Mouse (Mus musculus) hindbrain, embryonic 10.5 days (tissue): ENCODE data around the gene Rbm41. TPM values are rescaled to one million over a fixed set of nuclear protein-coding genes. Genes with fewer than 3 reads are reported as not detected.

ENCODE experiments used
- DNase-seq: peaks from one replicate; pipeline ENCODE4 v3.0.0-alpha.2; 2017; ENCODE audit warnings: low spot score
- H3K27ac ChIP-seq: fragments of 300-500 bp; sonication (generic); 2 replicates; pipeline ENCODE4 v1.5.1; 2016; ENCODE audit warnings: mild to moderate bottlenecking, moderate library complexity
- H3K27me3 ChIP-seq: fragments of 300-500 bp; sonication (generic); 2 replicates; pipeline ENCODE4 v1.6.1; 2016; ENCODE audit warnings: mild to moderate bottlenecking; ENCODE audit not compliant: poor library complexity, insufficient read depth, severe bottlenecking
- H3K36me3 ChIP-seq: fragments of 300-500 bp; sonication (generic); 2 replicates; pipeline ENCODE4 v1.6.1; 2016; ENCODE audit warnings: mild to moderate bottlenecking, moderate library complexity
- H3K4me1 ChIP-seq: fragments of 300-500 bp; sonication (generic); replicated peaks from 2 replicates; pipeline ENCODE4 v1.6.1; 2016; ENCODE audit warnings: mild to moderate bottlenecking
- H3K4me3 ChIP-seq: fragments of 300-500 bp; sonication (generic); 2 replicates; pipeline ENCODE4 v1.5.1; 2016; ENCODE audit warnings: mild to moderate bottlenecking, moderate library complexity
- H3K9me3 ChIP-seq: fragments of 300-500 bp; sonication (generic); 2 replicates; pipeline ENCODE4 v1.6.1; 2016; ENCODE audit warnings: mild to moderate bottlenecking, moderate library complexity
- WGBS: fragments of 180-500 bp; shearing (Covaris S2); methylation state at CpG from one replicate; pipeline ENCODE4 v1.1.7; 2016; 5-methylcytosine and 5-hydroxymethylcytosine counted together
- polyA plus RNA-seq: library from polyadenylated mRNA; unstranded; fragments of >200 nt; fragmentation: Nextera tagmentation; extraction: Ambion mirVana; gene quantifications from 2 replicates; pipeline ENCODE4 v1.2.1, GENCODE M21; 2016

Gene Rbm41
- polyA plus RNA-seq, 1 experiment from 2014 or later = 4.5 TPM

DNA sequence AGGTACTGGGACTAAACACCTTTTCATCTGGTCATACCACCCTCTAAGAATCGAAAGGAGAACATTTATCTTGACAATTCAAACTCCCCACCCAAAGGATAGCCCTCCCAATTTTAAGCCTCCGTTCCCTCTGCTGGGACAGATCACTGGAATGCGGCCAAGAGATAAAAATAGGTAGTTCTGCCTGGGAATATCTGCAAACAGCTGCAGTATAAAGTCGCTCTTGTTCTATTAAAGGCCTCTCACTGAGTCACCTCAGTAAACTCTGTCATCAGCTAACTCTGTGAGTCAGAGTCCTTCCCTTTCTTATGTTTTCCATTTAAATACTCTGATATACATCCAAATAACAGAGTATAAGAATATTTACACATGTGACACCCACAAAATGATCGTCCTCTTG lies 139.0 kb downstream of the Rbm41 start:
- H3K4me3 ChIP-seq = no peak overlapping the region
- DNase-seq = no peak
- no peaks in the 10 kb centered on the region for H3K36me3 ChIP-seq
- H3K9me3 ChIP-seq = no peaks in the 10 kb centered on the region
- no peaks in the 10 kb centered on the region for H3K4me1 ChIP-seq
- no peak overlapping the region for H3K27ac ChIP-seq
- H3K27me3 ChIP-seq = peaks cover 25% of the 10 kb centered on the region
- 87% methylated on average over 5 of the region's 5 CpGs for WGBS

DNA sequence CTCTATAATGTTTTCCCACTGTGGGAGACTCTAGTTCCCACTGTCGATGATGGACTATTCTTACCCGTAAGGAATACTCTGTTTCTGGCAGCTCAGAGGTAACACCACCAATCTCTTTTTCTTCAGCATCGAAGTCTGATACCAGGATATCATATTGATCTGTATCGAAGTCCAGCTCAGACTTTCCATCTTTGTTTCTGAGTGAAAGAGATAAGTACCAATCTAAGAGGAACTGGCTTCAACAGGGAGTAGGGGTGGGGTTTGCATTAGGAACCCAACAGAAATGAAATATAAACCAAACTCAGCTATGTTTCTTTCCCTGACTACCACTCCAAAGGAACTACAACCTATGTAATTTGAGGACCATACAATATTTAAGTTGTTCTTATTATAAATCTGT lies 143.6 kb downstream of the Rbm41 start:
- no peak for DNase-seq
- Histone ChIP-seq H3K4me1 (no peaks in the 10 kb centered on the region), H3K4me3 (no peak overlapping the region), H3K27me3 (peaks cover 11% of the 10 kb centered on the region), H3K27ac (no peak overlapping the region), H3K36me3 (no peaks in the 10 kb centered on the region), H3K9me3 (no peaks in the 10 kb centered on the region)
- WGBS = 87% methylated on average over 4 of the region's 4 CpGs

DNA sequence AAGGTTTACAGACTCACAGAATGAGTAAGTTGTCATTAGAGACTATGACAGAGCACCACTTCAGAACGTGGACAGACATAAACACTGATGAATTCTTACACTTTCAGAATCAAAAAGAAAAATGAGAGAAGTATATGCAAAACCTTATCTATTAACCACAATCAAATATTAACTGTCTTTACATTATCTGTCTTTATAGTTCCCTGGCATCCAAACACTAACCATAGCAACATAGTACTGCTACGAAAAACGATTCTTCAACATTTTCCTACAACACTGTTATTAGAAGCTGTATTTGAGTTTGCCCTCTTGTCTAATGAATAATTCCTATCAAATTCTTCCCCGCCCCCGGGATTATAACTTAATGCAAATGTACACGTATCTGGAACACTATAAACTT lies 157.3 kb downstream of the Rbm41 start:
- Histone ChIP-seq H3K4me1 (no peaks in the 10 kb centered on the region), H3K27ac (no peak overlapping the region), H3K4me3 (no peak overlapping the region), H3K27me3 (peaks cover 10% of the 10 kb centered on the region; the same call in 1 of the 2 replicates), H3K36me3 (no peaks in the 10 kb centered on the region), H3K9me3 (no peaks in the 10 kb centered on the region)
- 84% methylated on average over 6 of the region's 6 CpGs for WGBS
- DNase-seq = no peak

Other genes with a start within 250 kb of the Rbm41 start
- 0.26 and 0.41 TPM in 2 replicates for gene Ripply1, start 216.2 kb downstream of the Rbm41 start, polyA plus RNA-seq
- 0.44 and 0.68 TPM in 2 replicates for gene Cldn2, start 197.8 kb downstream of the Rbm41 start, polyA plus RNA-seq
- 5.8 and 6.0 TPM in 2 replicates for gene Morc4, start 126.9 kb downstream of the Rbm41 start, polyA plus RNA-seq
- gene Nup62cl, start 64.1 kb upstream of the Rbm41 start, polyA plus RNA-seq = 1.9 and 3.0 TPM in 2 replicates
- not detected in 2 replicates for gene Pih1h3b, start 64.3 kb upstream of the Rbm41 start, polyA plus RNA-seq